Mouse (Mus musculus) A20 (cell line): ENCODE data around the gene Efcab2.

ENCODE experiments used
- DNase-seq: peaks from one replicate; pipeline ENCODE4 v3.0.0-alpha.2; 2011; ENCODE audit warnings: low read depth, low spot score

The Efcab2 gene

DNA sequence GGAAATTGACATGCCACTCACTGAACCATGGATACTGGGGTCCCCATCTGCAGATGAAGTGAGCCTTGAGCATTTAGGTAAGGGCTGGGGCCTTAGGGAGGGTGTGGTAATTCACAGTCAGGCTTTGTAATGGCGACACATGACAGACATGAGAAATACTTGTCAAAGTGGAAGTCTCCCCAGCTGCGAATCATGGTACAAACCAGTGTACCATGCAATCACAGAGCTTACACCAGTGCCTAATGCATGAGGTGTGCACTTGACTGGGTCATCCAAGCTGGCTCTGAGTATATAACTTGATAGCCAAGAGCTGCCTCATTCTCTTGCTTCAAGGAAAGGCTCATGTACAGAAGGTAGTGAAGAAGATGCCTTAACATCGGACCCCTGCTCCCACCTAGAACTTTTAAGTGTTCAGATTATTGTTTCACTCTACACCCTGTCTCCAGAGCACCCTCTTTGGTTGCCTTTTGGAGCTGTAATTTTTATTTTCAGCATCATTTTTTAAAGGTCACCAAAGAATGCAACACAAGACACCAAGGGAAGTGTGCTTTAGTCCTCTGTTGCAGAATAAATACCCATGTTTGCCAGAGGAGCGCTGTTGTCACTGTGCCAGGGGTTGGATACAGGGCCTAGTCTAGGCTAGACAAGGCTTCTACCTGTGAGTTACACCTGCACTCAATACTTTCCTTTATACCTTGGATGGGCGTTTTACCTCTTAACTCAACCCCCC, 79.4 kb downstream of the Efcab2 start:
- DNase-seq, result no peak

DNA sequence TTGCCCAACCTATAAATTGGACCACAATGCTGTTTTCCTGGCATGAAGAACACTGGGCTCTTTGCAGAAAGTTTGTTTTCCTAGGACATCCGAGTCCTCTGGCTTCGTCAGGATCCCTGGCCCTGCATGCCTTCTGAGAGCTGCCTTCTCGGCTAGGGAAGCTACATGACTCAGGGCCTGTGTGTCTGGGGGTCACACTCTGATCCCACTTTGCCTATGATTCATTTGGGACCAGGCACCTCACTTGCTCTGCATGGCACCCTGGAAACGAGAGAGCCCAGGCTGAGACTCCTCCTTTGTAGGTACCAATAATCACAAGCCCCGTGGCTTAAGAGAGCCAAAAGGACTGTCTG, 80.0 kb downstream of the Efcab2 start:
- DNase-seq, result no peak

DNA sequence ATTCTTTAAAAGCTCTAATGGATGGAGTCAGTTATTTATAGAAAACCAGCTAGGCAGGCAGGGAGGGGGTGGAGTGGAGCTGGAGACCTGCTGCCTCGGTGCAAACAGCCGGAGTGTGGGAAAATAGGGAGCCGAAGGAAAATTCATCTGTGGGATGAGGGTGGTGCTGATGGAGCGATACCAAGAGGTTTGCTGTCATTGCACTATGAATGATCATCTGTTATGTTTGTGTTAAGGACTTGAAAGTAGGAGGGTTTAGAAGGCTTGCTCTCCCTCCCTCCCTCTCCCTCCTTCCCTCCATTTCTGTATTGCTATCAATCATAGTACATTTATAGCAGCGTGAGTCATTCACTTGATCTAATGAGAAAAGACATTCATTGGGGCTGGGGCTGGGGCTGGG, 80.9 kb downstream of the Efcab2 start:
- no peak for DNase-seq

DNA sequence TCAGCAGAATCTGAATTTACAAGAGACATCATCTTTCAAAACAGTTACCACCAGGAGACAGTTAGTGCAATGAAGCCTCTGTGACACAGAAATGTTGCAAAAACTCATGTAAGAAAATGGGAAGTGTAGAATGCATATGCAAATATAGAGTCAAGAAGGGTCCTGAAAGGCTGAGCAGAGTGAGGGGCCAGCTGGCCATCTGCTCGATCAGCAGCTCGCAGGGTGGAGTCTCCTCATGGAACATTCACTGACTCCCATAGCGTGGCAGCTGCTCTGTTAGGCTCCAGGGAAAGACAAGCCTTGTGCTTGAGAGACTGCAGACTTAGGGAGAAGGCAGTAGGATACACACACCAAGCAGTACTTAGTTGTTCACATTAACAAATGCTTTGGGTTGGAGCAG, 83.2 kb downstream of the Efcab2 start:
- DNase-seq, result peak; percentile 66

DNA sequence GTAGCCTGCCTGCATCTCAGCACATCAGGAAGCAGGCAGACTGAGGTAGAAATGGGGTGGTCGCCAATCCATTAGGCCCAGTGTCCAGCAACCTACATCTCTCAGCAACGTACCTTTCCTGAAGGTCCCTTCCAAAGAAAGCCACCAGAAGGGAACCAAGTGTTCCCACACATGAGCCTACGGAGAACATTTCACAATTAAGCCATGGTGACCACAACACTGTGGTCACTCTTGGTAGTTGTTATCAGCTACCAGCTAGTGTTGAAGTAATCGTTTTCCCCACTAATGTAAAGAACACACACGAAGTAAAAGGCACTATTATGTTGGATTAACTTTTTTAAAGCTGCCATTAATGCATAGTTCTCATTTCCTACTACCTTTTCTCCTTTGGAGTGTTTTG, 85.8 kb downstream of the Efcab2 start:
- DNase-seq, result no peak

DNA sequence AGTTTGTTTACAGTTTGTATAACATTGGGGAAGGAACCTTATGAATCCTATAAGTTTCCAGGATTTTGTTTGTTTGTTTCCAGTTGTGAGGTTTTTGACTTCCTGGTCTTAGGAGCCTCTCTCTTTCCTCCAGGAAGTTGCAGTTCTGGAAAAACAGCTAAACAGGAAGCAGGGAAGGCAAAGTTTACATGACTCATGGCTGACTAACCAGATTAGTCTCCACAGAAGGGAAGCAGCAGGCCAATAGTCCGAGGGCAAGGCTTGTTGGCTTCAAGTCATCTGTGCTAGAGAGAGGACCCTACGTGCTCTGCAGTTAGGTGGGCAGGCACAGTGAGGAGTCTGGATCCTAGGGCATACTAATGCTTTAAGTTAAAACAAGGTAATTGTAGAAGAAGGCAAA, 86.6 kb downstream of the Efcab2 start:
- DNase-seq, result no peak

DNA sequence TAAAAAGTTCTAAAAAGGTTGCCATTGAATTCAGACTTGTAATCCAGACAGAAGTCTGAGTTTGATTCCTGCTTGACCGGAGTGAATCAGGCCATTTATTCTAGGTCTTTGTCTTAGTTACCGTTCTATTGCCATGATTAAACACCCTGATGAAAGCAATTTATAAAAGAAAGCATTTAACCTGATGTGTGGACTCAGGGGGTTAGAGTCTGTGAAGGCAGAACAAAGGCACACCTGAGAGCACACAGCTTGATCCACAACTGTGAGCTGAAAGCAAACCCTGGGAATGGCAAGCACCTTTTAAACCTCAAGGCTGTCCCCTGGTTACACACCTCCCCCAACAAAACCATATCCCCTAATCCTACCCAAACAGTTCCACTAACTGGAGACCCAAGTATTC, 90.3 kb downstream of the Efcab2 start:
- no peak for DNase-seq

DNA sequence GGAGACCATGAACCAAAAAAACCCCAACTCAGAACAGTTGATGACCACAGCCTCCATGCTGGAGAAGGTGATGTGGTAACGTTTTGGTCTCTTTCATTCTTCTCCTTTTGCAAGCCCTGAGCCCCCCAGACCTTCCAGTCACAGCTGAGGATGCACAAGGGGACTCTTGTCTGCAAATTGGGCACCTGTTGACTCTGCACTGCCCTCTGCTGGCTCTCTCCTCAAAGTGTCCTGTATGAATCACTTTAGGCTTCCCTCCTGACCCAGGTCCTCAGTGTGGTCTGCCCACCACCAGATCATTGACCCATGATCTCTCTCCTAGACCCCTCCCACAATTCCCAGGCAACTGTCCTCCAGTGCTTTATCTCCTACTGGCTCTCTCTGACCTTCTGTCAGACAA, 91.0 kb downstream of the Efcab2 start:
- peak; percentile 59 for DNase-seq

DNA sequence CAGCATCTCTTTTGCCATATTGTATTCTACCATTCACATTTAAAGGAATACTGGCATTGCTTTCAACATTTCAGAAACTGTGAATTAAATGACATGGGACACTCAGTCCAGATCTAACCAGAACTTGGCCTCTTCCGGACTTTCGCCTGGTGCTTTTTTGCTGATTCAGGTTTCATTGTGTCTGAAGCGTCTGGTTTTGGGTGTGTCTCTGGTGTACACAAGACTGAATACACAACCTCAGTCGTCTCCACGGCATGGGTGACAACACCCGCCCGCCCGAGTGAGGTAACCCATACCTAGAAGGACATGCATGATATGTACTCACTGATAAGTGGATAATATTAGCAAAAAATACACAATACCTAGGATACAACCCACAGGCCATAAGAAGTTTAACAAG, 101.1 kb downstream of the Efcab2 start:
- no peak for DNase-seq

DNA sequence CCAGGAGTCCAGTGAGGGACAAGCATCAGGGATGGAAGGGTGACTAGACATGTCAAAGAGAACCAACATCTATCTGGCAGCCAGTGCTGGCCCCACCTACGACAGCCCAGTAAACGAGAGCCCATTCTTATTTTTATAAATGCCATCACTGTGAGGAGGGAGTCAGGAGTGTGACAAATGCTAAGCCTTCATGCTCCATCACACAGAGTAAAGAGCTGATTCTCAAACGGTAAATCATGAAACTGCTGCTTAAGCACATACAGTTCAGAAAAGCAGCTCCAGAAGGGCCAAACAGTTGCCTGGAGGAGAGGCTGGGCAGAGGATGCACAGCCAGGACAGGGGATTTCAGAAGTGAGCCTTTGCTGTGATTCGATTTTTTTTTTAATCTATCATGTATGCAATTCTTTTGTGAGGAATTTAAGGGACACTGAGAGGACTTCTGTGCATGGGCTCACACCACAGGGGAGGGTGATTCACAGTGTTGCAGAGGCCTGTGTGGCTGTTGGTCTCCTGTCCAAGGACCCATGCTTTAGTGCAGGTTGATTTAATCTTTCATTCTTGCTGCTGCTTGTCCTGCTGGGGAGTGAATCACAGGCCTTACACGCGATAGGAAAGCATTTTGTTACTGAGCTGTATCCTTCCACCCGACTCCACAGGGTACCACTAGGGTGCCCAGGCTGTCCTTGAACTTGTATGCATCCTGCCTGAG, 106.6 kb downstream of the Efcab2 start:
- DNase-seq, result no peak

DNA sequence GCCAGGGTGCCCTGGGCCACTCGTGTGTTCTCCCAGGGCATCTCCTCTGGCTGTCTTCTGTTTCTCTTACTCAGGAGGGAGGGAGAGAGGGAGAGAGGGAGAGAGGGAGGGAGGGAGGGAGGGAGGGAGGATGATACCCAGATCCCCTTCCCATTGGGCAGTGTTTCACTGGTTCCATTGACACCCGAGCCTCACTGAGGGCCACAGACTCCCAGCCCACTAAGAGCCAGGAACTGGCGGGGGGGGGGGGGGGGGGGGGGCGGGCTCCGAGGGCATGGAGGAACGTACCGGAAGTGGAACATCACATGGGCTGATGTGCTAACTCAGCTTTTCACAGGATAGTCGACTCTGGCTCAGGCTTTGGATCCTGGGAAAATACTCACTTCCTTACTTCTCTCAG, 108.1 kb downstream of the Efcab2 start:
- no peak for DNase-seq

DNA sequence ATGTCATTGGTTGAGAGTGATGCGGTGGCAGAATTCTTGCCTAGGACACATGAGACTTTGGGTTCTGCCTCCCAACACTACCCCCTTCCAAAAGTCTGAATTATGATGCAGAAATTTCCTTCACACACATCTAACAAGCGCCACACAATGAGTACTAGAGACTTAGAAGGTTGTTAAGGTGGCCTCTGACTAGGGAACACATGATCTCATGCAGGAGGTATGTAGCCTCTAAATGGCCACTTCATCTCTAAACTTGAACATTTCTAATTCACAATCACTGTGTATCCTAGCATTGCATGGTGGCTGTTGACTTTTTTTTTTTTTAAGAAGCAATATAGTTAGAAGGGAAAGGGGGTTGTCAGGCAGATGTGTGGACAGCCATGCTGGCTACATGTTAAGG, 110.0 kb downstream of the Efcab2 start:
- DNase-seq, result no peak

DNA sequence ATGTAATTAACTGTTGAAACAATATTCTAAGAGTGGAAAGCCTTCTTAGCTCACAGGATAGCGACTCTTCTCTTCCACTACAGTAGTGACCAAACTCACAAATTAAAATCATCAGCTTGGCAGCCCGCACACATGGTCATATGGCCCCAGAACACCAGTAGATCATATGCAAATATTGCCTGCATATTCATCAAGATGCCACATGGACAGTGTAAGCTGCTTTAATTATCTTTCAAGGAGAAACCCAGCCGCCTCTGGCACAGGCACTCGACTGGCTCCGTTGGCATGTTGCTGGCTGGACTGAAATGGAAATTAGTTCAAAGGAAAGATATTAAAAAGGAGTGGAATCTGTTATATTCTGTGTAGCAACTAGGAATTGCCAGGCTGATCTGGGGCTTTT, 116.5 kb downstream of the Efcab2 start:
- no peak for DNase-seq

DNA sequence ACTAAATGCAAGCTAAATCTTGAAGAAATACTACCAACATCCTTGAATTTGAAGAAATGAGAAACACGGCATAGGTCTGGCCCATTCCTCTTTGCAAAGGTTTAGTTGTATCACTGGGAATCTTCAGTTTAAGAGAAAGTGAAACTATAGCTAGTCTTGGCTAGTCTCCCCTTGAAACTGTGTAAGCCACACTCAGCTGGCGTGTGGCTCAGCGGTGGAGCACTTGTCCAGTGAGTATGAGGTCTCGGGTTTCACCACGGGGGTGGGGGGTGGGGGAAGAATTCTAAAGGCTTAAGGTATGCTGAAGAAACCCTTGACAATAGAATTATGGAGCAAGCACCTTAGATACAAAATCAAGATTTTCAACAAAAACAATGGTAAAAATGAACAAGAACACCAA, 117.3 kb downstream of the Efcab2 start:
- no peak for DNase-seq

DNA sequence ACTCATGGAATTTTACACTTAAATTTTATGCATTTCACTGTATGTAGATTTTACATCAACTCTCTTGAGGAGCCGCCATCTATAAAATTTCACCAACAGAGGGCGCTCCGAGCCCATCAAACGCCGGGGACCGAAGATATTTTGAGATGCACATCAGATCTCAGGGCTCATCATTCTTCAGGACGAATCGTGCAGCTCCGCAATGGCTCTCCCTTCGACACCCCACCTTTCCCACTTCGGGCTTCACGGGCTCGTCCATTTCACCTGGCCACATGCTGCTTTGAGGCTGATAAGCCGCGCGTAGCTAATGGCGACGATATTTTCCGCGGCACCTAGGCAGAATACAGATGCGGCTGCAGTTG, 121.3 kb downstream of the Efcab2 start:
- DNase-seq, result peak; percentile 73

DNA sequence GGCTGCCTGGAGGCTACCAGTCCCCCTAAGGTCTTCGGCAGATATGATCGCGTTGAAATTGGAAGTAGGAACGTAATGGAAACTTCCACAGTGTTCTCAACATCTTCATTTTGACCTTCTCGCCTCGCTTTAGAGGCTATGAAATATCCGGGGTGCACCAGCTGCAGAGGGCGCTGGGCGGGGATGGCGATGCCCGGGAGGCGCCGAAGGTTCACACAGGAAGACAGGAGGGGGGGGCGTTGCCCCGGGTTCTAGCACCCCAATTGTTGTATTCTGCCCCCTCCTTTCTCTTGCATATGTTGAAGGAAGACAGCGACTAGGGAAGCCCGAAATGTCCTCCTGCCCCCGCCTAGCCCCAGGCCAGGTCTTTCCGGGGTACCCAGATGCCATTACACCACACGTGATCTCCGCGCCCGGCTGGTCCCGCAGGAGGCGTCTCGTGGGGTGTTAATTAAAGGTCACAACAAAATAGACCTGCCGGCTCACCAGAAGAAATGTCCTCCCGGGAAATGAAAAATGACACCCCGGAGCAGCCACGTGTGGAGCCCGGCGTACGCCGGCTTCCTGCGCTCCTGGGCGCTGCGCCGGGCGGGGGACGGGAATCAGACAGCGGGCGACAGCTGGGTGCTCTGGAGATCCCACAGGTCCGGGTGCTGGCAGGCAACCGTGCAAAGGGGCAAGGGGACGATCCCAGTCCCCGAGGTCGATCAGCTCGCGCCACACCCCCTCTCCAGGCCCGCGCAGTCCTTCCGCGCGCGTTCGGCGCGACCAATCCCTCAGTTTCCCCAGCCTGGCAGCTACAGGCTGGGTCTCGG, 121.9 kb downstream of the Efcab2 start:
- no peak for DNase-seq

DNA sequence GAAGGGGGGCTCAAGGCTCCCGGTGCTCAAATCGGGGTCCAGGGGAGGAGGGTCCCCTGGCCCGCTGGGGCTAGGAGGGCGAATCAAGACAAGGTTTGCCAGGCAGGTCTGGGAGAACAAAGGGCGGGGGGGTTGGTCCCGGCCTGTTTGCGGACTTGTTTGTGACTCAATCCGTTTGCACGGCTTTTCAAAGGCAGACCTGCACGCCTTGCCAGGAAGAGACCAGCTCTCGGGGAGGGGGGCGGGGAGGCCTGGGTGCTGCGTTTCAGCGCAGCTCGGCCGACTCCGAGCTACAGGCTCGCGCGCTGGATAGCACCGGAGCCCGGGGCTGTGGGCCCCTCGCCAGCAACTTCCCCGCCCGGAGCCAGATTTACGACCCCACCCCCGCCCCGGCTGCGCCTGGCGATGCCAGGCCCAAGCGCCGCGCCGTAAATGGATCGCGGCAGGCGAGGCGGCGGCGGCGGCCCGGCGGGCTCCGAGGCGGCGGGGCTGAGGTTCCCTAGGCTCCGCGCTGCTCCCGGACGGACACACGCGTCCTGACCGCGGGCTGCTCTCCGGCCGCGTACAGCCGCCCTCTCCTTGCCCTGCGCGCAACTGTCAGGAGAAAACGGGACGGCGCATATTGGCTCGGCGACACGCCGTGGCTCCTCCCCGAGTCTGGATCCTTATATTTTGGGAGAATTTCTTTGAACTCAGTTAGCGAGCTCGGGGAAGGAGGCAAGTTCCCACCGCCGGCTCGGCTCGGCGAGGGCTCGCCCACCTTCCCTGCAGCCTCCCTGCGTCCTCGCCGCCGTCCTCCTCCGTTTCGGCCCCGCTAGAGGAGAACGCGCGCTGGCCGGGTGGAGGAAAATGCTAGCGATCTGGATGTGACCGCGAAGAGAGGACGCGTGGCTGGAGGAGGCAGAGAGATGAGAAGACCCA, 122.8 kb downstream of the Efcab2 start, which contains the start of gene Kif26b:
Gene Kif26b (plus strand): TSS at position 695 of the 921 bp plus-strand sequence.
- no peak for DNase-seq

DNA sequence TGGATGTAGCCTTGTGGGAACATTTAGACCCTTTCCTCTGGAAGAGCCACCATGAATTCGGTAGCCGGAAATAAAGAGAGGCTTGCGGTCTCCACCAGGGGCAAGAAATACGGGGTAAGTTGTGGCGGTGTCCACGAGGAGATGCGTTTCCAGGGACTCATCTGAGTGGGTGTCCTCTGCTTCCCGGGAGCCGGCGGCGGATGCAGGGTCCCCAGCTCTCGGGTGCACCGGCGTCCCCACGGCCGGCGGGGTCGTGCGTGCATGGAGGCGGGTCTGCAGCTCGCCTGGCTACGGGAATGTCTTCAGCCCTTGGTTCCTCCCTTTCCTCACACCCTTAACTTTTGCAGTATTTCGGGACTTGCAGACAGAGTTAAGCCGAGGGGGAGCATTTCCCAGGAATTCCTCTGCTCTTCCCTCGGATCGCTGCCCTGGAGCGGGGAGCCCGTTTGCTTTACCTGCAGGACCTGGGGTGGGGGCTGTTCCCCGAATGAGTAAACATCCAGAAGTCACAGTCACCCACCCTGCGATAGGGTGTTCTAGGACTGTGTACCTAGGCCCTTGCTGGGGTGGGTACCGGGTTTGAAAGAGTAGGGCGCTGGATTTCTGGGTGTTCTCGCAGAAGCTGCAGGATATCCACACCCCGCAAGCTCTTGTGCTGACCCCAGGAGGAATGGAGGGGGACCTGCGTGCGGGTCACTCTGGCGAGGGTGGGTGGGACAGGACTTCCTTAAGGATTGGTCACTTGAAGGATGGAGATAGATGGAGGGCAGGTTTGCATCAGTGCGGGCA, 123.8 kb downstream of the Efcab2 start:
- no peak for DNase-seq

DNA sequence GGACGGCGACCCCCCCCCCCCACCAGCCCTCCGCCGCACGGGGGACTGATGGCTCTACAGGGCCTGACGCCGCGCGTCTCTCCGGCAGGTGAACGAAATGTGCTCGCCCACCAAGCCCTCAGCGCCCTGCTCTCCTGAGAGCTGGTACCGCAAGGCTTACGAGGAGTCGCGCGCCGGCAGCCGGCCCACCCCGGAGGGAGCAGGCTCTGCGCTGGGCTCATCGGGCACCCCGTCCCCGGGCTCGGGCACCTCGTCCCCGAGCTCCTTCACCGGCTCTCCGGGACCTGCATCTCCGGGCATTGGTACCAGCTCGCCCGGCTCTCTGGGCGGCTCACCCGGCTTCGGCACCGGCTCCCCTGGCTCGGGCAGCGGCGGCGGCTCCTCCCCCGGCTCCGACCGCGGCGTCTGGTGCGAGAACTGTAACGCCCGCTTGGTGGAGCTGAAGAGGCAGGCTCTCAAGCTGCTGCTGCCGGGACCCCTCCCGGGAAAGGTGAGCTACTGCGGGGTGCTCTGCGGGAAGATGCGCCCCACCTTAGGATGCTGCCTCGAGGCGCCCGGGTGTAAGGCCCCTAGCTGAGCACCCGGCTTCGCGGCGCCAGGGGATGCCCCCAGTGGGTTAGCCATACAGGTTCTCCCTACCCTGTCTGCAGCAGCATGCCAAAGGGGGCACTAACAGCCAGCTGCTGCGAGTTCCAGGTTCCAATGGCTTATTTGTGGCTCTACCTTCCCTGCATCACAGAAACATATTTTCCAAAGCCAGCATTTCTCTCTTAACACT, 124.6 kb downstream of the Efcab2 start:
- DNase-seq, result no peak
